Mouse (Mus musculus): ENCODE results near the gene Gtf3c2. TPM values are rescaled to one million over a fixed set of nuclear protein-coding genes. Genes with fewer than 3 reads are reported as not detected.
A peak's percentile ranks its signal among the peaks of the same experiment; 100 is the strongest.

The Gtf3c2 gene
- polyA plus RNA-seq, 1 experiment: 47.2 TPM

- no peak for TF ChIP-seq CTCF (IDR thresholded peaks at IDR 0.05; ENCODE audit: control insufficient read depth, insufficient read depth, insufficient replicate concordance, low read depth, low read length)
- TF ChIP-seq POLR2A (IDR thresholded peaks at IDR 0.05; ENCODE audit: control insufficient read depth, low read depth, low read length): no peak
- H3K4me3 ChIP-seq (ENCODE audit: control insufficient read depth, low read depth, low read length): no peak overlapping the region
Measured at GRCm38 (mm10) chr5:31149781-31150180, 30.2 kb downstream of the Gtf3c2 start.

GRCm38 (mm10) chr5:31138968-31139425 is 40.9 kb downstream of the Gtf3c2 start:
- no peaks in the 10 kb centered on the region; the same call in 1 of the 2 replicates for H3K27me3 ChIP-seq (ENCODE audit: control insufficient read depth, insufficient read depth, low read length)
- no peak overlapping the region for H3K27ac ChIP-seq (ENCODE audit: control insufficient read depth, insufficient read depth, low read depth, low read length)
- H3K4me3 ChIP-seq (ENCODE audit: control insufficient read depth, low read depth, low read length): peak overlapping the region; percentile 82
- TF ChIP-seq POLR2A (IDR thresholded peaks at IDR 0.05; ENCODE audit: control insufficient read depth, low read depth, low read length): no peak
- TF ChIP-seq CTCF (IDR thresholded peaks at IDR 0.05; ENCODE audit: control insufficient read depth, insufficient read depth, insufficient replicate concordance, low read depth, low read length): no peak
- H3K4me1 ChIP-seq (ENCODE audit: control insufficient read depth, insufficient read depth, low read length): peaks cover 23% of the 10 kb centered on the region
- H3K36me3 ChIP-seq (ENCODE audit: control insufficient read depth, insufficient read depth, low read length): no peaks in the 10 kb centered on the region; the same call in 1 of the 2 replicates

More at GRCm38 (mm10) chr5:31149781-31150180, 30.2 kb downstream of the Gtf3c2 start:
- H3K27me3 ChIP-seq (ENCODE audit: control insufficient read depth, insufficient read depth, low read length): no peaks in the 10 kb centered on the region
- no peaks in the 10 kb centered on the region for H3K36me3 ChIP-seq (ENCODE audit: control insufficient read depth, insufficient read depth, low read length)
- no peak overlapping the region for H3K27ac ChIP-seq (ENCODE audit: control insufficient read depth, insufficient read depth, low read depth, low read length)
- peaks cover 5% of the 10 kb centered on the region for H3K4me1 ChIP-seq (ENCODE audit: control insufficient read depth, insufficient read depth, low read length)

DNA sequence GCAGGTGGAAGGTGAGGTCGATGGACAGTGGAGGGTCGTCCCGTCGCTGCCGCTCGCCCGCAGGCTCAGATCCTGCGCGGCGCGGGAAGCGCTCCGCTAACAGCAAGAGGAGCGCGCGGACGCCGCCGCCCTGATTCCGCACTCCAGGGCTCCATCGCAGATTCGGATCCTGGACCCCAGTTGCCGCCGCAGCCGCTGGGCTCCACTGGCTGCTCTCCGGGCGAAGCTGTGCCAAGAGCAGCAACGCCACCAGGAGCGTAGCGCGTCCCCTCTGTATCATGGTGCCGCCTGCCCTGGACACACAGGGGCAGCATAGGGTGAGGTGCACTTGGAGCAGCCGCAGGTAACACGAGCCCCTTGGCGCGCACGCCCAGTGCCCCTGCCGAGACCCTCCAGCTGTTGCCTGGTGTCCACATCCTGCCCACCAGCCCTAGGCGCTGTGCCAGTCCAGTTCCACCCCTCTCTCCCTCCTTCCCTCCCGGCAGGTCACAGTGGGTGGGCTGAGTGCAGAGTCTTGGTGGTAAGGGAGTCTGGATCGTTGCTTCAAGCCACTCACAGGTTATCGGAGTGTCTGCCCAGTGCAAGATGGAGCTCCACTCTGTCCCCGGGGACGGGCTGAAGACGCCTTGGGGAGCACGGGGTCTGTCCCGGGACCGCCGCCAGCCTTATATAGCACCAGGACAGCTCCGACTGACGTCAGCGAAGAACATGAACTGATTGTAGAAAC is 41.5 kb downstream of the Gtf3c2 start, which contains the start of gene Ucn:
TSS of gene Ucn (minus strand) at position 589 of the 727 bp plus-strand sequence.
- no peak for TF ChIP-seq CTCF (IDR thresholded peaks at IDR 0.05; ENCODE audit: control insufficient read depth, insufficient read depth, insufficient replicate concordance, low read depth, low read length)
- TF ChIP-seq POLR2A (IDR thresholded peaks at IDR 0.05; ENCODE audit: control insufficient read depth, low read depth, low read length): no peak
- Histone ChIP-seq H3K4me1 (ENCODE audit: control insufficient read depth, insufficient read depth, low read length) (peaks cover 23% of the 10 kb centered on the region), H3K27ac (ENCODE audit: control insufficient read depth, insufficient read depth, low read depth, low read length) (no peak within 1 kb of the TSS; the same call in 1 of the 2 replicates), H3K36me3 (ENCODE audit: control insufficient read depth, insufficient read depth, low read length) (no peaks in the 10 kb centered on the region; the same call in 1 of the 2 replicates), H3K27me3 (ENCODE audit: control insufficient read depth, insufficient read depth, low read length) (no peaks in the 10 kb centered on the region; the same call in 1 of the 2 replicates), H3K4me3 (ENCODE audit: control insufficient read depth, low read depth, low read length) (peak within 1 kb of the TSS; percentile 82)

- TF ChIP-seq POLR2A (IDR thresholded peaks at IDR 0.05; ENCODE audit: control insufficient read depth, low read depth, low read length): no peak
- TF ChIP-seq CTCF (IDR thresholded peaks at IDR 0.05; ENCODE audit: control insufficient read depth, insufficient read depth, insufficient replicate concordance, low read depth, low read length): no peak
- Histone ChIP-seq H3K36me3 (ENCODE audit: control insufficient read depth, insufficient read depth, low read length) (no peaks in the 10 kb centered on the region; the same call in 1 of the 2 replicates), H3K4me1 (ENCODE audit: control insufficient read depth, insufficient read depth, low read length) (peaks cover 23% of the 10 kb centered on the region), H3K4me3 (ENCODE audit: control insufficient read depth, low read depth, low read length) (peak overlapping the region; percentile 82), H3K27me3 (ENCODE audit: control insufficient read depth, insufficient read depth, low read length) (no peaks in the 10 kb centered on the region; the same call in 1 of the 2 replicates), H3K27ac (ENCODE audit: control insufficient read depth, insufficient read depth, low read depth, low read length) (no peak overlapping the region; the same call in 1 of the 2 replicates)
Measured at GRCm38 (mm10) chr5:31137658-31138057, 42.3 kb downstream of the Gtf3c2 start.

GRCm38 (mm10) chr5:31136730-31137424 is 43.1 kb downstream of the Gtf3c2 start:
- H3K4me3 ChIP-seq (ENCODE audit: control insufficient read depth, low read depth, low read length): peak overlapping the region; percentile 82
- no peaks in the 10 kb centered on the region; the same call in 1 of the 2 replicates for H3K36me3 ChIP-seq (ENCODE audit: control insufficient read depth, insufficient read depth, low read length)
- no peaks in the 10 kb centered on the region; the same call in 1 of the 2 replicates for H3K27me3 ChIP-seq (ENCODE audit: control insufficient read depth, insufficient read depth, low read length)
- H3K4me1 ChIP-seq (ENCODE audit: control insufficient read depth, insufficient read depth, low read length): peaks cover 23% of the 10 kb centered on the region
- H3K27ac ChIP-seq (ENCODE audit: control insufficient read depth, insufficient read depth, low read depth, low read length): no peak overlapping the region
- TF ChIP-seq POLR2A (IDR thresholded peaks at IDR 0.05; ENCODE audit: control insufficient read depth, low read depth, low read length): no peak
- TF ChIP-seq CTCF (IDR thresholded peaks at IDR 0.05; ENCODE audit: control insufficient read depth, insufficient read depth, insufficient replicate concordance, low read depth, low read length): no peak

DNA sequence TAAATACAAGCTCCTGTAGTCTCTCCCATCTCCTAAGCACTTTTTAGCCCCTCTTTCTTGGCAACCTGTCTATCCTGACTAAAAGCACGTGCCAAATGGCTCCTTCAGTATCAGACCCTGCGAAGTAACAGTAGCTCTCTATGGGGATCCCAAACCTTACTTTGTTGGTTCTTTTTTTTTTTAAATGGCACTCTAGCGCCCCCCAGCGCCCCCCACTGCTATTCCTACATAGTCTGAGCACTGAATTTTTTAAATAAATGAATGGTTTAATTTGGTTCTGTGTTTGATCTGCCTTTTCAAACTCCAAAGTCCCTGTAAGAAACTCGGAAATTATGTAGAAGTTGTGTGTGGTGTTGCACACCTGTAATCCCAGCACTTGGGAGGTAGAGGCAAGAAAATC is 53.9 kb downstream of the Gtf3c2 start:
- no peaks in the 10 kb centered on the region for H3K36me3 ChIP-seq (ENCODE audit: control insufficient read depth, insufficient read depth, low read length)
- no peak for TF ChIP-seq CTCF (IDR thresholded peaks at IDR 0.05; ENCODE audit: control insufficient read depth, insufficient read depth, insufficient replicate concordance, low read depth, low read length)
- no peak for TF ChIP-seq POLR2A (IDR thresholded peaks at IDR 0.05; ENCODE audit: control insufficient read depth, low read depth, low read length)
- no peaks in the 10 kb centered on the region for H3K4me1 ChIP-seq (ENCODE audit: control insufficient read depth, insufficient read depth, low read length)
- H3K4me3 ChIP-seq (ENCODE audit: control insufficient read depth, low read depth, low read length): no peak overlapping the region
- no peak overlapping the region for H3K27ac ChIP-seq (ENCODE audit: control insufficient read depth, insufficient read depth, low read depth, low read length)
- no peaks in the 10 kb centered on the region for H3K27me3 ChIP-seq (ENCODE audit: control insufficient read depth, insufficient read depth, low read length)

- Histone ChIP-seq H3K27ac (ENCODE audit: control insufficient read depth, insufficient read depth, low read depth, low read length) (no peak overlapping the region), H3K36me3 (ENCODE audit: control insufficient read depth, insufficient read depth, low read length) (no peaks in the 10 kb centered on the region), H3K27me3 (ENCODE audit: control insufficient read depth, insufficient read depth, low read length) (no peaks in the 10 kb centered on the region), H3K4me3 (ENCODE audit: control insufficient read depth, low read depth, low read length) (no peak overlapping the region), H3K4me1 (ENCODE audit: control insufficient read depth, insufficient read depth, low read length) (no peaks in the 10 kb centered on the region)
- TF ChIP-seq POLR2A (IDR thresholded peaks at IDR 0.05; ENCODE audit: control insufficient read depth, low read depth, low read length): no peak
- TF ChIP-seq CTCF (IDR thresholded peaks at IDR 0.05; ENCODE audit: control insufficient read depth, insufficient read depth, insufficient replicate concordance, low read depth, low read length): no peak
Measured at GRCm38 (mm10) chr5:31123481-31123880, 56.5 kb downstream of the Gtf3c2 start.

Measured in testis, adult 2 months (tissue).